Mouse (Mus musculus) testis, adult 2 months (tissue): ENCODE results near the gene B4galt1.

Experiments
- CTCF ChIP-seq: fragments of 200-500 bp; IDR thresholded peaks from 2 replicates; pipeline ENCODE4 v1.5.1; 2012; ENCODE audit warnings: low read depth, mild to moderate bottlenecking, inconsistent platforms, low read length, moderate library complexity; ENCODE audit not compliant: control insufficient read depth, insufficient read depth, insufficient replicate concordance
- POLR2A ChIP-seq: fragments of 200-500 bp; IDR thresholded peaks from 2 replicates; pipeline ENCODE4 v1.6.1; 2012; ENCODE audit warnings: low read depth, mild to moderate bottlenecking, inconsistent platforms, low read length, moderate library complexity; ENCODE audit not compliant: control insufficient read depth

- TF ChIP-seq POLR2A (no peak), CTCF (no peak)
Observed at GRCm38 (mm10) chr4:40848246-40848645, 5.6 kb downstream of the B4galt1 start.
